Mouse (Mus musculus) liver, embryonic 16.5 days (tissue): Measurements from ENCODE around the gene Nrg4. TPM values are rescaled to one million over a fixed set of nuclear protein-coding genes. Genes with fewer than 3 reads are reported as not detected.
A peak's percentile ranks its signal among the peaks of the same experiment; 100 is the strongest.
"Not testable (repeated sequence)": the region's sequence is repeated elsewhere in the genome, so short reads cannot be mapped to it uniquely, and the experiment has no call there.

Experiments
- ATAC-seq: fragments of 200-750 bp; cut with Nextera tagmentation; 2 replicates; pipeline ENCODE4 v1.8.0; 2017; ENCODE audit warnings: low read depth, mild to moderate bottlenecking, moderate number of reproducible peaks, moderate library complexity
- H3K27ac ChIP-seq: fragments of 300-500 bp; sonication (generic); 2 replicates; pipeline ENCODE4 v1.5.1; 2014; ENCODE audit warnings: mild to moderate bottlenecking, low read length
- H3K27me3 ChIP-seq: fragments of 300-500 bp; sonication (generic); 2 replicates; pipeline ENCODE4 v1.6.1; 2014; ENCODE audit warnings: low read depth, low read length, mixed read lengths; ENCODE audit not compliant: control insufficient read depth, insufficient read depth
- H3K36me3 ChIP-seq: fragments of 300-500 bp; sonication (generic); 2 replicates; pipeline ENCODE4 v1.6.1; 2014; ENCODE audit warnings: mild to moderate bottlenecking; ENCODE audit not compliant: control insufficient read depth, insufficient read depth
- H3K4me1 ChIP-seq: fragments of 300-500 bp; sonication (generic); 2 replicates; pipeline ENCODE4 v1.6.1; 2014; ENCODE audit warnings: low read depth, low read length, mixed read lengths; ENCODE audit not compliant: control insufficient read depth
- H3K4me2 ChIP-seq: fragments of 300-500 bp; sonication (generic); 2 replicates; pipeline ENCODE4 v1.6.1; 2014; ENCODE audit warnings: low read depth, low read length, mixed read lengths
- H3K4me3 ChIP-seq: fragments of 300-500 bp; sonication (generic); 2 replicates; pipeline ENCODE4 v1.5.1; 2014; ENCODE audit warnings: low read depth, mild to moderate bottlenecking, low read length
- H3K9ac ChIP-seq: fragments of 300-500 bp; sonication (generic); 2 replicates; pipeline ENCODE4 v1.6.1; 2014; ENCODE audit warnings: low read depth, low read length
- H3K9me3 ChIP-seq: fragments of 300-500 bp; sonication (generic); replicated peaks from 2 replicates; pipeline ENCODE4 v1.6.1; 2016; ENCODE audit warnings: low read length; ENCODE audit not compliant: control insufficient read depth
- WGBS: fragments of 180-500 bp; shearing (Covaris S2); extraction: QIAGEN DNeasy Blood & Tissue Kit; methylation state at CpG from one replicate; pipeline ENCODE4 v1.1.7; 2014; ENCODE audit not compliant: insufficient replicate concordance; 5-methylcytosine and 5-hydroxymethylcytosine counted together
- polyA plus RNA-seq: library from polyadenylated mRNA; unstranded; fragments of >200 nt; fragmentation: Nextera tagmentation; extraction: Ambion mirVana; gene quantifications from 2 replicates; pipeline ENCODE4 v1.2.1, GENCODE M21; 2015

The Nrg4 gene
- polyA plus RNA-seq, 1 experiment from 2014 or later = 2.6 TPM

DNA sequence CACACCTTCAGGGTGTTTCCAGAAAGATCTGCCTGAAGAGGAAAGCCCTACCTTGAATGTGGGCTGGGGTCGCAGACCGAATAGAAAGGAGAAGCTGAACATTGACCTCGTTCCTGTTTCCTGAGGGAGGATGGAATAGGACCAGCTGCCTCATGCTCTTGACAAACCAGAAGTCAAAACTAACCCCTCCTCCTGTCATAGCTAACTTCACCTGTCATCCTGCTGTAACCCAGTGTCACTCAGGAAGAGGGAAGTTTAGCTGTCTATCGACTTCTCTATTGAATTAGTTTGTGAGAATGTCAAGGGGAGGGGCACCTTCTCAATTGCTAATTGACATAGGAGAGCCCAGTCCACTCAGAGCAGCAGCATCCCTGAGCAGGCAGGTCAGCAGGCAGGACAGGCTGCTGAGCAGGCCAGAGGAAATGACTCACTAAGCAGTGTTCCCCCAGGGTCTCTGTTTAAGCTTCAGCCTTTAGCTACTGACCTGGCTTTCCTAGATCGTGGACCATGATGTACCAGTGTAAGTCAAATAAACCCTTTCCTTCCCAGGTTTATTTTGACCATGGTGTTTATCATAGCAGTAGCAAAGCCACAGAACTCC lies 54.6 kb downstream of the Nrg4 start:
- no peaks in the 10 kb centered on the region for H3K4me1 ChIP-seq
- H3K4me2 ChIP-seq = no peak overlapping the region
- no peak for ATAC-seq
- H3K27me3 ChIP-seq = no peaks in the 10 kb centered on the region
- H3K36me3 ChIP-seq = no peaks in the 10 kb centered on the region
- H3K9ac ChIP-seq = no peak overlapping the region
- no peak overlapping the region for H3K4me3 ChIP-seq
- 13% methylated on average over 5 of the region's 5 CpGs for WGBS
- H3K27ac ChIP-seq = no peak overlapping the region
- H3K9me3 ChIP-seq = no peaks in the 10 kb centered on the region

DNA sequence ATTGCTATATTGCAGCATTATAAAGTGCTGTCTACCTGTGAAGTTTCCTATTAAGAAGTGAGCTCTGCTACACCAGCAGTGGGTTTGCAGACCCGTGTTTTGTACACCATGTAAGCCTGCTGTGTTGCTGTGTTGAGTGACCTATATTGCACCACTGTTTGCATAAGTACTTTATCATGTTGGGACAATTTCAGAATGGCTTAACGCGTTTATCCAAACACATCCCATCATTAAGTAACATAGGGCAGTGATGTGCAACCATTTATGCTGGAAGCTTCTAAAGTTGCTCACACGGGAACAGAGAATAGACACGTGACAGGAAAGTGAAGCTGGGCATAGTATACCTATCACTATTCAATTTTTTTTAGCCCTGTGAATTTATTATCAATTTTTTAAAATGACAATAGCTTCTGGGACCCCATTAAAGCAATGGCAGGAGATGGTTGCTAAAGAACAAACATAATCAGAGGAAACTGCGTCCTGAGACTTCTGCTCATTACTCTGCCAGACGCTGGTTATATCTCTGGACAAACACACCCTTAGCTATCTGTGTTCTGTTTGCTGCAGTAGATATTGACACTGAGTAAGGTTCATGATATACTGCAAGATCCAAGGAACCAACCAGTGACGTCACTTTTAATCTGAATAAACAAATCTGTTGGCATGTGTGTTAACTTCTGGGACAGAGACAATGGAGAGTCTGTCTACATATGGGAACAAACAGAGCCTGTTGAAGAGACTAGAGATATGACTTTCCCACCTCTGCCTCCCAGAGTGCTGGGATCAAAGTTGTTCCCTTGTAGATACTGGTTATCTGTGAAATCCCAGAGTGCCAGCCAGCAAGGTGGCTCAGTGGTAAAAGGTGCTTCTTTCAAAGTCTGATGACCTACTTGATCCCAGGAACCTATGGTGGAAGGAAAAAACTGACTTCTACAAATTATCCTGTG lies 62.0 kb downstream of the Nrg4 start:
- H3K27ac ChIP-seq = no peak overlapping the region
- no peak for ATAC-seq
- no peaks in the 10 kb centered on the region for H3K9me3 ChIP-seq
- no peaks in the 10 kb centered on the region for H3K36me3 ChIP-seq
- no peak overlapping the region for H3K4me3 ChIP-seq
- H3K4me1 ChIP-seq = no peaks in the 10 kb centered on the region
- 43% methylated on average over 8 of the region's 8 CpGs for WGBS
- no peaks in the 10 kb centered on the region for H3K27me3 ChIP-seq
- H3K9ac ChIP-seq = no peak overlapping the region
- no peak overlapping the region for H3K4me2 ChIP-seq

DNA sequence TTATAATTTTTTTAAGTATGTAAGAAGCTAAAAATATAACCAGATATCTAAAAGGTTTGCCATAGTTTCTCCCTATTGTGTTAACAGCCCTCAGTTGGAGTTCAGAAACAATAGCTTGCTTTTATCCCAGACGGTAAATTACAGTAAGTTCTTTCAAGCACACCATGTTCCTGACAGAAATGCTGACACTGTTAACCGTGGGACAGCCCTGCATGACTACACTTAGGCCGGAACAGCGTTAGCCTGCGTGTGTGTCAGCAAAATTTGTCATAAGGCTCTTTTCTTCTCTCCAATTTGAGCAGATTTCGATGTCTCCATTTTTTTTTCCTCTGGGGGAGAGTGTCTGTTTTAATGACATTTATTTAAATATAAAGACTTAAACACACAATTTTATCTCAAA lies 66.9 kb downstream of the Nrg4 start:
- no peak for ATAC-seq
- WGBS = 65% methylated on average over 6 of the region's 6 CpGs
- Histone ChIP-seq H3K27ac (no peak overlapping the region), H3K36me3 (no peaks in the 10 kb centered on the region), H3K4me2 (no peak overlapping the region), H3K4me3 (no peak overlapping the region), H3K9me3 (no peaks in the 10 kb centered on the region), H3K27me3 (no peaks in the 10 kb centered on the region), H3K4me1 (no peaks in the 10 kb centered on the region), H3K9ac (no peak overlapping the region)

DNA sequence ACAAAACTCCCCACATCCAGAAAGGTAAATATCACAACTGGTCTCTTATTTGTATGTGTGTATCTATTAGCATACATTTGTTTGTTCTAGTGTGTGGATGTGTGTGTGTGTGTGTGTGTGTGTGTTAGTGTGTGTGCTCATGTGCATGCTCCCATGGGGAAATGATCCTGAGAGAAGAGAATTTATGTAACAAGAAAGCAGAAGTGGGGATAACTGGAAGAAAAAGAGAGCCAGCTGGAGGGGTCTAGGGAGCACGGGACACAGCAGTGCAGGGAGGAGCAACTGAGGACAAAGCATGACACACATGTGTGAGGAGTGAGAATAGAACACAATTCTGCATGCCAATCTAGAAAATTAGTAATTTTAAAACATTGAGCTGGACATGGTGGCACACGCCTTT lies 69.5 kb downstream of the Nrg4 start:
- no peaks in the 10 kb centered on the region for H3K36me3 ChIP-seq
- H3K4me2 ChIP-seq = no peak overlapping the region
- no peaks in the 10 kb centered on the region for H3K9me3 ChIP-seq
- WGBS = 56% methylated on average over 2 of the region's 2 CpGs
- H3K9ac ChIP-seq = no peak overlapping the region
- H3K4me3 ChIP-seq = no peak overlapping the region
- no peak for ATAC-seq
- H3K4me1 ChIP-seq = no peaks in the 10 kb centered on the region
- no peak overlapping the region for H3K27ac ChIP-seq
- H3K27me3 ChIP-seq = no peaks in the 10 kb centered on the region

DNA sequence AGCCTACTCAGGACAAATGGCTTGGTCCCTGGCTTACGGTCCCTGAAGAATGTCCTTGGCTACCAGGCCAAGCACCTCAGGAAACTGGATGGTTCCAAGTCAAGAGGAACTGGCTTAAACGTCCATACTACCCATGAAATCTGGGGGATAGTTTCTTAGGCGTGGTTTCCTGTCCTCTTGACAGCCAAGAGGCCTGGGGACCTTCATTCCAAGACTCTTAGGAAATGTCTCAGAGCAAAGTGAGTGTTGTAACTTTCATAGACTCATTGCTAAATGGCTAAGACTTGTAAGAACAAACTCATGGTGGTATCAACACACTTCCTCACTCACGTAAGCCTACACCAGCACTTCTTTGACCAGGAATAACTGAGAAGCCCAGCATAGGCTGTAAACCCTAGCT lies 71.0 kb downstream of the Nrg4 start:
- Histone ChIP-seq H3K4me1 (no peaks in the 10 kb centered on the region), H3K9ac (no peak overlapping the region), H3K4me3 (no peak overlapping the region), H3K9me3 (no peaks in the 10 kb centered on the region), H3K4me2 (no peak overlapping the region), H3K27me3 (no peaks in the 10 kb centered on the region), H3K27ac (0 out of 2 replicates have a peak overlapping the region, but pooled peaks have one; percentile 0), H3K36me3 (no peaks in the 10 kb centered on the region)
- WGBS = 43% methylated on average over 4 of the region's 4 CpGs
- no peak for ATAC-seq

DNA sequence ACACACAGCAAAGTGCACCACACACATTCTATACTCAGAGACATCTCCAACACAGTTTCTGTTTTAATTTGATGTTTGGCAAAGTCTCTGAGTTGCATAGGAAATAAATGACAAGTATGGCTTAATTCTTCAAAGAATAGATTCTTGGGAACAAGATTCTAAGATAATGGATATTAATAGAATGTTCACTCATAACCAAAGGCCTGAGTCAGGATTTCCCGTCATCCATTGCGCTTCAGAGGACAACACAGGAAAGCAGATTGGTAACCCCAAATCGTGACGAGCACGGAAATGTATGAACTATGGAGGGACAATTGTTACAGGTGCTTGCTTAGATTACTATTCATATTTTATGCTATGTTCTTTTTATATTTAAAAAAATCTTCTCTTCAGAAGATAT lies 71.6 kb downstream of the Nrg4 start:
- H3K27ac ChIP-seq = no peak overlapping the region
- no peaks in the 10 kb centered on the region for H3K4me1 ChIP-seq
- H3K27me3 ChIP-seq = no peaks in the 10 kb centered on the region
- H3K4me2 ChIP-seq = no peak overlapping the region
- no peaks in the 10 kb centered on the region for H3K9me3 ChIP-seq
- H3K9ac ChIP-seq = no peak overlapping the region
- ATAC-seq = no peak
- 64% methylated on average over 5 of the region's 5 CpGs for WGBS
- no peaks in the 10 kb centered on the region for H3K36me3 ChIP-seq
- H3K4me3 ChIP-seq = no peak overlapping the region

DNA sequence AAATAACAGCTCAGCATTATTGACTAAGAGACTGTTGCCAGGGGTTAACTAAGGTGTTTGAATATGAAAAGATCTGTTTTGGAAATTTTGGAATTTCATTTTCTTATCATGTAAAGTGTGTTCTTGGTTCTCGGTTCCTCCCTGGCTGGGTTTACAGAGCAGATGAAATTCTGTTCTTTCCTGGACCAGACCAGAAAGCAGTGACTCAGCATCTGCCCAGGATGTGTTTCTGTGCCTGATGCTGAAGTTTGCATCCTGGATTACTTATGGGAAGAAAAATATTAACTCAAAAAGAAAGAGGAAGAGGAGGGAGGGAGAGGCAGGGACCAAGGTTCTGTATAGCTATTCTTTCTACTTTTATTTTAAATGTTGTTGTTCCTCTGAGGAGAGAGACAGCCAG lies 72.8 kb downstream of the Nrg4 start:
- ATAC-seq = no peak
- H3K36me3 ChIP-seq = no peaks in the 10 kb centered on the region
- no peak overlapping the region for H3K4me3 ChIP-seq
- no peaks in the 10 kb centered on the region for H3K4me1 ChIP-seq
- H3K4me2 ChIP-seq = no peak overlapping the region
- 12% methylated on average over 1 of the region's 1 CpGs for WGBS
- no peak overlapping the region for H3K27ac ChIP-seq
- H3K9me3 ChIP-seq = no peaks in the 10 kb centered on the region
- H3K27me3 ChIP-seq = no peaks in the 10 kb centered on the region
- H3K9ac ChIP-seq = no peak overlapping the region

DNA sequence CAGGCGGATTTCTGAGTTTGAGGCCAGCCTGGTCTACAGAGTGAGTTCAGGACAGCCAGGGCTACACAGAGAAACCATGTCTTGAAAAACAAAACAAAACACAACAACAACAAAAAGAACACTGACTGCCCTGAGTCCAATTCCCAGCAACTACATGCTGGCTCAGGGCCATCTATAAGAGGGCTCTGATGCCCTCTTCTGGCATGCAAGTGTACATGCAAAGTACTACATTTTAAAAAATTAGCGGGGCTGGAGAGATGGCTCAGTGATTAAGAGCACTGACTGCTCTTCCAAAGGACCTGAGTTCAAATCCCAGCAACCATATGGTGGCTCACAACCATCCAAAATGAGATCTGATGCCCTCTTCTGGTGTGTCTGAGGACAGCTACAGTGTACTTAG lies 74.5 kb downstream of the Nrg4 start:
- not testable (repeated sequence) for H3K4me3 ChIP-seq, H3K27me3 ChIP-seq, H3K36me3 ChIP-seq, H3K4me1 ChIP-seq, ATAC-seq, H3K4me2 ChIP-seq, H3K27ac ChIP-seq, H3K9ac ChIP-seq, H3K9me3 ChIP-seq
- WGBS = 19% methylated on average over 2 of the region's 2 CpGs

DNA sequence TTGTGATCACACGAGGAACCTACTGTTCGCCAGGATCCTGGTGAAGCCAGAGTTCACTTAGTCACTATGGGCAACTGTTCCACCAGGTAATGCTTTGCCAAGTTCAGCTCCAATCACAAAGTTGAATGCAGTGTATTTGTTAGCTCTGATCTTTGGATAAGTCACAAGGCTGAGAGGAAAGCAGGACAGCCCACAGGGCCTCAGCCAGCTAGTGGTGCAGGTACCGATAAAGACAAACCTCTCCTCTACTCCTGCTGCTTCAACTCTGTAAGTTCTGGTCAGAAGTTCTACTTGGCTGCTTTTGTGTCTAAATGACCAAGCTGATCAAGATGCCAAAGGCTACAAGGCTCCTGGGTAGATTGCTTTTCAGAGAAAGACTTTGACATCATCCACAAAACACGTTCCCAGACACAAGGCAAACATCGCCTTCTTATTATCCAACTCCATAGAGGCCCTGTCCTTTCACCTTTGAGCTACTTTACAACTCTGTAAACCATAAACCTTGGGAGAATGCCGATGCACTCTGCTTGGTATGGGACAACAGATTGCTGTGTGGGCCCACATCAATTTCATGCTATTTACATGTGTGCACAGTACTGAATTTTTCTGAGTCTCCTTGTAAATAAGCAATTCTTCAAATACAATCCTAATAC lies 75.9 kb downstream of the Nrg4 start:
- no peak for ATAC-seq
- Histone ChIP-seq H3K4me1 (no peaks in the 10 kb centered on the region), H3K4me2 (no peak overlapping the region), H3K9ac (no peak overlapping the region), H3K4me3 (no peak overlapping the region), H3K27me3 (no peaks in the 10 kb centered on the region), H3K27ac (no peak overlapping the region), H3K36me3 (no peaks in the 10 kb centered on the region), H3K9me3 (no peaks in the 10 kb centered on the region)
- 65% methylated on average over 6 of the region's 6 CpGs for WGBS
